Mouse (Mus musculus) splenic B cell, adult 2 months (primary cell): ENCODE measurements at regions not wholly inside any gene's neighbourhood (a gene's known extent, or its start where the extent isn't known, plus 50 kb on each side); places are given as distances from the start of the nearest gene placed in this dataset.

ENCODE experiments used
- DNase-seq: peaks from one replicate; pipeline ENCODE4 v3.0.0-alpha.2; 2011; ENCODE audit warnings: low read depth, low spot score
- H3K27me3 ChIP-seq: 2 replicates; pipeline ENCODE4 v1.6.1; 2012; ENCODE audit warnings: mild to moderate bottlenecking, low read length, moderate library complexity, mixed read lengths; ENCODE audit not compliant: control insufficient read depth, poor library complexity, insufficient read depth, severe bottlenecking
- H3K36me3 ChIP-seq: 2 replicates; pipeline ENCODE4 v1.6.1; 2012; ENCODE audit warnings: mild to moderate bottlenecking, low read length, moderate library complexity, mixed read lengths; ENCODE audit not compliant: control insufficient read depth, poor library complexity, insufficient read depth, severe bottlenecking

DNA sequence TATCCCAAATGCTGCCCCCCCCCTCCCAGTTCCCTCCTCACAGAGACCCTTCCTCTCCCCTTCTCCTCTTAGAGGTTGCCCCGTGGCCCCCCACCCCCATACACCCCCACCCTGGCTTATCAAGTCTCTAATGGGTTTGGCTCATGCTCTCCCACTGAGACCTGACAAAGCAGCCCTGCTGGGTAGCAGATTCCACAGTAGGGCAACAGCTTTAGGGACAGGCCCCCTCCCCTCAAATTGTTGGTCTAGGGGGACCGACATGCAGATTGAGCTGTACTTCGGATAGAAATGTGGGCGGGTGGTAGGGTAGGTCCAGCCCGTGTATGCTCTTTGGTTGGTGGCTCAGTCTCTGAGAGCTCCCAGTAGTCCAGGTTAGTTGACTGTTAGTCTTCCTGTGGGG lies 113.3 kb downstream of the Zfp281 start:
- no peak for DNase-seq

GRCm38 (mm10) chr1:136739486-136739885 lies 114.8 kb downstream of the Zfp281 start:
- Histone ChIP-seq H3K27me3 (no peaks in the 10 kb centered on the region), H3K36me3 (no peaks in the 10 kb centered on the region)
- peak; percentile 61 for DNase-seq

More for the DNA sequence above, 113.3 kb downstream of the Zfp281 start:
- H3K27me3 ChIP-seq = no peaks in the 10 kb centered on the region
- H3K36me3 ChIP-seq = no peaks in the 10 kb centered on the region

- DNase-seq = no peak
- Histone ChIP-seq H3K27me3 (no peaks in the 10 kb centered on the region), H3K36me3 (no peaks in the 10 kb centered on the region)
These were observed 116.4 kb downstream of the Zfp281 start for GRCm38 (mm10) chr1:136741061-136741460.

- DNase-seq = peak; percentile 57
- H3K27me3 ChIP-seq = no peaks in the 10 kb centered on the region
- no peaks in the 10 kb centered on the region for H3K36me3 ChIP-seq
These were observed 124.5 kb downstream of the Zfp281 start for GRCm38 (mm10) chr1:136749188-136749587.

DNA sequence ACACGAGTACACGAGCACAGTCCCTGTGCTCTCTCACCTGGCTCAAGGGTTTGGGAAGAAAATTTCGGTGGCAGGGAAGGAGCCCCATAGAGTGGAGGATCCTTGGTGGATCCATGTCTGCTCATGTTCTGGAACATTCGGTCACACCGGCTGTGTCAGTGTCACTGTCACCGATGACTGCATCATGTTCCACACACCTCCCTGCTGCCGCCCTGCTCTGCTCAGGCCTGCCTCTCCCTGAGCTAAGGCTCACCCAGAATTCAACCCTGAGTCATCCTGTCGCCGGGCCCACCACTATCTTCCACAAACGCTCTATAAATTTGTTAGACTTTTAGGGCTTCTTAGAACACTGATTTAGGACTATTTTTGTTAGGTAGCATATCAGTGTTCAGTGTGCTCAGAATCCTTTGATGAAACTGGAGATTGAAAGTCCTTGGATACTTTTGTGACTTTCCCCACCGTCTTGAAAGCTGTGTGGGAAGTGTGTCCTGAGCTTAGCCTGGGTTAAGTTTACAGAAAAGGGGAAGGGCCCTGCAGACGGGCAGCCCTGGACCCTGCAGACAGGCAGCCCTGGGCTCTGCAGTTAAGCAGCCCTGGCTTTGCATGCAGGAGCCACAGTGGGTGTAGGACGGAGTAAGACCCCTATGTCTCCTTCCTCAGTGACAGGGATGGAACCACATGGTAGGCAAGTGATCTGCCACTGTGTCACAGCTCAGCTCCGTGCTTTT lies 126.9 kb downstream of the Zfp281 start:
- Histone ChIP-seq H3K27me3 (no peaks in the 10 kb centered on the region), H3K36me3 (no peaks in the 10 kb centered on the region)
- no peak for DNase-seq

GRCm38 (mm10) chr1:136754286-136754685 lies 129.6 kb downstream of the Zfp281 start:
- Histone ChIP-seq H3K27me3 (no peaks in the 10 kb centered on the region), H3K36me3 (no peaks in the 10 kb centered on the region)
- DNase-seq = no peak

DNA sequence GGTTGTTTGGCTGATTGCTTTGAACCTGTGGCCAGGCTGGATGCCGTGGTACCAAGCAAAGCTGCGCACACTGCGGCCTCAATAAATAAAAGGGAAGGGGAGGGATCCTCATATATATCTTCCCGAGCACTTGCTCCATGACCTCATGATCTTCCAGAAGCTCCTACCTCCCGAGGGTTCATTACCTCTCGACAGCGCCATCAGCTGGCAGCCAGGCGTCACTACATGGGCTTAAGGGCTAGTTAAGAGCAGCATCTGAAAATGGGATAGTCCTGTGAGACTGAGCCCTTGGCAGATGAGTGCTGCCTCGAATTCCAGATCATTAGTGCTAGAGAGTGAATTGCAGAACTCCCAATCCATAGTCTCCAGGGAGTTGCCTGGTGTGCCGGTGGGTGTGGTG lies 134.0 kb downstream of the Zfp281 start:
- H3K27me3 ChIP-seq = no peaks in the 10 kb centered on the region; the same call in 1 of the 2 replicates
- no peak for DNase-seq
- no peaks in the 10 kb centered on the region for H3K36me3 ChIP-seq

GRCm38 (mm10) chr1:136759164-136759563 lies 134.5 kb downstream of the Zfp281 start:
- no peak for DNase-seq
- no peaks in the 10 kb centered on the region for H3K36me3 ChIP-seq
- no peaks in the 10 kb centered on the region; the same call in 1 of the 2 replicates for H3K27me3 ChIP-seq

DNA sequence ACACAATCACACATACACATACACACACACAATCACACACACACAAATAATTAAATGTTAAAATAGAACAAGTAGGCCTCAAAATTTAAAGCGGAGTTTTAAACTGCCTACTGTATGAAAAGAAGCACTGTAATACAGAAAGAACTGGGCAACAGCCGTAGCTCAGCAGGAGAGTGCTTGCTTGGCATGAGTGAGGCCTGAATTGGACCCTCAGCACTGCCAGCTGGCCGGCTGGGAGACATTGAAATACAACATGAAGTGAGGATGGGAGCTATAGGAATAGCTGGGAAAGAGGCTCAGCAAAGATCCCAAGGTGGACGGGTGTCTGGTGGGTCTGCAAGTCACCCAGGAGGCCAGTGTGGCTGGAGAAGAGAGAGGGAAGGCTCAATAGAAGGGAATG lies 136.8 kb downstream of the Zfp281 start:
- no peaks in the 10 kb centered on the region; the same call in 1 of the 2 replicates for H3K27me3 ChIP-seq

GRCm38 (mm10) chr1:136768969-136769401 lies 144.3 kb downstream of the Zfp281 start:
- H3K36me3 ChIP-seq = no peaks in the 10 kb centered on the region
- no peak for DNase-seq
- H3K27me3 ChIP-seq = no peaks in the 10 kb centered on the region

More for the DNA sequence above, 136.8 kb downstream of the Zfp281 start:
- no peaks in the 10 kb centered on the region for H3K36me3 ChIP-seq
- DNase-seq = no peak

DNA sequence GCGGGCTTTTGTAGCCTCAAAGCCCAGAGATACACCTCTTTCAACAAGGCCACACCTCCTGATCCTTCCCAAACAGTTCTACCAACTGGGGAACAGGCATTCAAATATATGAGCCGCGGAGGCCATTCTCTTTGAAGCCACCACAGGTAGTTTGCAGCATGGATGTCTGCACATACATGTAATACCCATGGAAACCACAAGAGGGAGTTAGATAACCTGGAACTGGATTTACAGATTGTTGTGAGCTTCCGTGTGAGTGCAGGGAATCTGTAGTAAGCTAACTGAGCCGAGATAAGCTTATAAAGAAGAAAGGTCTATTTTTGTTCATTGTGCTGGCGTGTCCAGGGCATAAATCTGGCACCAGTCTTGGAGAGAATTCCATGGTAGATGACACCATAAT lies 149.0 kb downstream of the Zfp281 start:
- no peaks in the 10 kb centered on the region for H3K27me3 ChIP-seq
- H3K36me3 ChIP-seq = no peaks in the 10 kb centered on the region
- DNase-seq = peak; percentile 24

DNA sequence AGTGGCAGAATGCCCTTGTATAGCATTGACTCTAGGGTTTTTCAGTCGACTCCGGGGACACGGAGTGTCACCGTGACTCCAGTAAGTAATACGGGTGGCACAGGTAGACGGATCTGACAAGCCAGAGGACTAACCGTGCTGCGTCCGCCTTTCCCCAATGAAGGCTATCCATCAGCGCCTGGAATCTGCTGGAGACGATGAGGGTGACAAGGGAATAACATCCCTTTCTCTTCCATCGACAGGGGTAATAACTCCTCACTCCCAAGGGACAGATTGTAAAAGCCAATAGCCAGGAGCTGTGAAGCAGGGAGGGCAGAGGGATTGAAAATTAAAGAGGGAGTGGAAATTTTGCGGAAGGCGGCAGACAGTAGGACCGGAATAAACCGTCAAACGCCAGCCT lies 151.5 kb downstream of the Zfp281 start:
- Histone ChIP-seq H3K27me3 (no peaks in the 10 kb centered on the region), H3K36me3 (no peaks in the 10 kb centered on the region)
- no peak for DNase-seq

GRCm38 (mm10) chr1:136777263-136777980 lies 152.7 kb downstream of the Zfp281 start:
- DNase-seq = no peak
- no peaks in the 10 kb centered on the region for H3K36me3 ChIP-seq
- H3K27me3 ChIP-seq = no peaks in the 10 kb centered on the region

- H3K36me3 ChIP-seq = no peaks in the 10 kb centered on the region
- no peaks in the 10 kb centered on the region for H3K27me3 ChIP-seq
- DNase-seq = no peak
These were observed 154.7 kb downstream of the Zfp281 start for GRCm38 (mm10) chr1:136779384-136779783.

DNA sequence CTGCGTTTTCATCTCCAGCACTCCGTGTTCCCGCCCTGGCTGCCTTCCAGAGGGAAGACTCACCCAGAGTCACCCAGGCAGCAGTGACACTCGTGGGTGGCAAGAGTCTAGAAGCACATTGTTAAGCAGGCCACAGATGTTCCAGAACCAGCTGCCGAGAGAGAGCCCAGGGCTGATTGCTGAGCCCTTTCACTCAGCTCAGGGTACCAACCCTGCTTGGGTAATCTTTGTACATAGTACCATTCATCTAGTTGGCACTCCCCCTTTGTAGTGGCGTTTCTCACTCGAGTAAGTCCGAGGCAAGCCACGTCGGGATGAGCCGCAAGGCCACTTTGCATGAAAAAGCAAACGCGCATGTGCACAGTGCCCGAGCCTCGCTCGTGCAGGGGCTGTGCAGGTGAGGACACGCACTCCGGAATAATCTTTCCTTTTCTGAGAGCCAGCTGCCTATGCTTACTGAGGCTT lies 156.9 kb downstream of the Zfp281 start:
- no peak for DNase-seq
- H3K27me3 ChIP-seq = no peaks in the 10 kb centered on the region
- no peaks in the 10 kb centered on the region for H3K36me3 ChIP-seq
